Mouse (Mus musculus) adrenal gland, adult 8-10 months (tissue): ENCODE measurements around the gene Ntrk3. TPM values are rescaled to one million over a fixed set of nuclear protein-coding genes. Genes with fewer than 3 reads are reported as not detected.

Experiments
- DNase-seq: peaks from one replicate; pipeline ENCODE4 v3.0.0; 2022
- total RNA-seq, 4 experiments: library from RNA; stranded (reverse); gene quantifications; 2 replicates each; pipeline ENCODE4 v1.2.4; 2022

Ntrk3 gene
- total RNA-seq, 4 experiments from 2014 or later = 19.0 to 28.6 (median 26.5) TPM

GRCm38 (mm10) chr7:78621115-78621514 lies 116.7 kb downstream of the Ntrk3 start:
- DNase-seq = no peak

- DNase-seq = no peak
Observed at GRCm38 (mm10) chr7:78619818-78620577, 117.8 kb downstream of the Ntrk3 start.

- no peak for DNase-seq
Observed at GRCm38 (mm10) chr7:78605538-78606130, 132.2 kb downstream of the Ntrk3 start.

GRCm38 (mm10) chr7:78603922-78604321 lies 133.9 kb downstream of the Ntrk3 start:
- no peak for DNase-seq

GRCm38 (mm10) chr7:78601851-78602250 lies 136.0 kb downstream of the Ntrk3 start:
- no peak for DNase-seq

- no peak for DNase-seq
Observed at GRCm38 (mm10) chr7:78600886-78601285, 136.9 kb downstream of the Ntrk3 start.

GRCm38 (mm10) chr7:78599941-78600677 lies 137.7 kb downstream of the Ntrk3 start:
- DNase-seq = no peak

GRCm38 (mm10) chr7:78598147-78598546 lies 139.7 kb downstream of the Ntrk3 start:
- DNase-seq = no peak

- DNase-seq = no peak
Observed at GRCm38 (mm10) chr7:78597251-78598129, 140.3 kb downstream of the Ntrk3 start.

- no peak for DNase-seq
Observed at GRCm38 (mm10) chr7:78596556-78596955, 141.3 kb downstream of the Ntrk3 start.

GRCm38 (mm10) chr7:78595895-78596294 lies 141.9 kb downstream of the Ntrk3 start:
- DNase-seq = peak; percentile 52

GRCm38 (mm10) chr7:78592948-78593347 lies 144.9 kb downstream of the Ntrk3 start:
- no peak for DNase-seq

GRCm38 (mm10) chr7:78592172-78592571 lies 145.6 kb downstream of the Ntrk3 start:
- DNase-seq = no peak

GRCm38 (mm10) chr7:78589766-78590165 lies 148.0 kb downstream of the Ntrk3 start:
- peak; percentile 23 for DNase-seq

GRCm38 (mm10) chr7:78586800-78587199 lies 151.0 kb downstream of the Ntrk3 start:
- no peak for DNase-seq

GRCm38 (mm10) chr7:78585960-78586359 lies 151.9 kb downstream of the Ntrk3 start:
- no peak for DNase-seq

- DNase-seq = no peak
Observed at GRCm38 (mm10) chr7:78584936-78585335, 152.9 kb downstream of the Ntrk3 start.

GRCm38 (mm10) chr7:78584499-78584898 lies 153.3 kb downstream of the Ntrk3 start:
- DNase-seq = no peak

GRCm38 (mm10) chr7:78583678-78584077 lies 154.1 kb downstream of the Ntrk3 start:
- no peak for DNase-seq

GRCm38 (mm10) chr7:78581341-78581740 lies 156.5 kb downstream of the Ntrk3 start:
- DNase-seq = no peak

GRCm38 (mm10) chr7:78579461-78580234 lies 158.2 kb downstream of the Ntrk3 start:
- DNase-seq = peak; percentile 53
